Mouse (Mus musculus): ENCODE results near the gene Rrp7a. TPM values are rescaled to one million over a fixed set of nuclear protein-coding genes. Genes with fewer than 3 reads are reported as not detected.

Rrp7a gene
- polyA plus RNA-seq, 1 experiment from 2014 or later: 62.3 TPM

DNA sequence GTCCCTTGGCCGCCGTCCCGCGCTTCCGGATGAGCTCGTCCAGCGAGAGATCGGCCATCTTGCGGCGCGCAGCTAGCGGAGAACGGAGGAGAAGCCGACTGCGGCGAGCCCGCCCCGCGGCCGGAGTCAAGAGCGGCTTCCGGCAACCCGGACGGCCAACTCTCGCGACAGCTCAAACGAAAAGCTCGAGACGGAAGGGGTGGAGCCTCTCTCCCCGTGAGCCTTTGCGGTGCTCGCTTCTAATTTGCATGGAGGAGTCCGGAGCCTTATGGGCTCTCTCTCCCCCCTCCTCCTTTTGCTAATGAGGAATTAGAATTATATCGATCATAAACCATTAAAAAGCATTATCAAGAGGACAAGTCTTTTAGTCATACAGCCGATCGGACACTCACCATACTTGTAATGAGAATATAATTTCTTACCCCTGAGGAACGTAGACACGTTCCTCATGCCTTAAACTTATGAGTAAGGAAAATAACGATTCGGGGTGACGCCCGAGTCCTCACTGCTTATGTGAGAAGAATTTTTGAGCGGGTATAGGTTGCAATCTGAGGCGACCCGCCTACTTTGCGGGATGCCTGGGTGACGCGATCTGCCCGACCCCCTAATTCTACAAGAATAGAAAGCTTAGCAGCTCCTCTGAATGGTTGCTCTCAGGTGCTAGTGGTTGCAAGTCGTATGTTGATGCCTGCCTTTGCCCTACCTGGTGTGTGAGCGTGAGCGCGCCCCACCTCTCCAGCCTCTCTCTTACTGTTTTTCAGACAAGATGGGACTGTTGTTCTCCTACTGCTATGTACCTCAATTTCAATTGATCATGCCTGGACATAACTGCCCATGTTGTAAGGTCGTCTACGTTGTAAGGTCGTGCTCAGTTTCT lies 26.8 kb upstream of the Rrp7a start, which contains the start of gene Poldip3:
Gene Poldip3, minus strand, starts transcription at position 189 of the 877 bp plus-strand sequence.
- Histone ChIP-seq H3K27ac (replicated peaks; ENCODE audit: low read depth, low read length) (peak within 1 kb of the TSS; percentile 99), H3K9ac (replicated peaks; ENCODE audit: low read length) (peak within 1 kb of the TSS; percentile 87), H3K27me3 (ENCODE audit: control insufficient read depth, insufficient read depth, low read length) (no peaks in the 10 kb centered on the region), H3K4me2 (ENCODE audit: low read length) (peak within 1 kb of the TSS; percentile 88), H3K9me3 (ENCODE audit: control insufficient read depth, low read length) (no peaks in the 10 kb centered on the region), H3K4me1 (ENCODE audit: control insufficient read depth, insufficient read depth, low read length) (peaks cover 9% of the 10 kb centered on the region), H3K36me3 (ENCODE audit: control insufficient read depth, insufficient read depth, low read length) (peaks cover 14% of the 10 kb centered on the region), H3K4me3 (replicated peaks; ENCODE audit: low read depth, low read length) (peak within 1 kb of the TSS; percentile 97)
- ATAC-seq (ENCODE audit: low FRiP score, low TSS enrichment) (peak; percentile 92), DNase-seq (peak; percentile 99)
- WGBS: under 1% methylated on average over 56 of the region's 56 CpGs

GRCm38 (mm10) chr15:83148801-83149195 lies 26.2 kb upstream of the Rrp7a start:
- DNase-seq (no peak), ATAC-seq (ENCODE audit: low FRiP score, low TSS enrichment) (peak; percentile 81)
- Histone ChIP-seq H3K27ac (replicated peaks; ENCODE audit: low read depth, low read length) (peak overlapping the region; percentile 99), H3K4me1 (ENCODE audit: control insufficient read depth, insufficient read depth, low read length) (peaks cover 9% of the 10 kb centered on the region), H3K4me3 (replicated peaks; ENCODE audit: low read depth, low read length) (peak overlapping the region; percentile 97), H3K27me3 (ENCODE audit: control insufficient read depth, insufficient read depth, low read length) (no peaks in the 10 kb centered on the region), H3K4me2 (ENCODE audit: low read length) (peak overlapping the region; percentile 88), H3K9ac (replicated peaks; ENCODE audit: low read length) (peak overlapping the region; percentile 87), H3K36me3 (ENCODE audit: control insufficient read depth, insufficient read depth, low read length) (peaks cover 11% of the 10 kb centered on the region), H3K9me3 (ENCODE audit: control insufficient read depth, low read length) (no peaks in the 10 kb centered on the region)
- under 1% methylated on average over 39 of the region's 41 CpGs for WGBS

DNA sequence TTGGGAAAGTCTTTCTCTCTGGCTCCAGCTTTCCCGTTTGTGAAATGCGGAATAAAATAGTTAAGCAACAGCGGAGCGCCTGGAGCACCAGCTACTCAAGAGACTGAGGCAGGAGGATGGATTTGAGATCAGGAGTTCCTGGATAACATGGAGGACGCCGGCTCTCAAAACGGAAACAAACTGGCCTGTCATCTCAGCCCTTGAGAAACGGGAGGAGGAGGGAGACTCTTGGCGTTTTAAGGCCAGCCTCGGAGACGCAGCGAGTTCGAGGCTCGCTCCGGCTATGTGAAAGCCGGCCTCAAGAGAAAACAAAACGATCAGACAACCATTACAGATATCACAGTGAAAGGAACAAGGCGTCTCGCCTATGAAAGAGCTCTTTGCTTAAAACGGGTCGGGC lies 25.8 kb upstream of the Rrp7a start:
- peak overlapping the region; percentile 99 for H3K27ac ChIP-seq (replicated peaks; ENCODE audit: low read depth, low read length)
- WGBS: 3% methylated on average over 21 of the region's 21 CpGs
- DNase-seq (no peak), ATAC-seq (ENCODE audit: low FRiP score, low TSS enrichment) (no peak)
- H3K4me1 ChIP-seq (ENCODE audit: control insufficient read depth, insufficient read depth, low read length): peaks cover 9% of the 10 kb centered on the region
- peaks cover 9% of the 10 kb centered on the region for H3K36me3 ChIP-seq (ENCODE audit: control insufficient read depth, insufficient read depth, low read length)
- peak overlapping the region; percentile 87 for H3K9ac ChIP-seq (replicated peaks; ENCODE audit: low read length)
- peak overlapping the region; percentile 97 for H3K4me3 ChIP-seq (replicated peaks; ENCODE audit: low read depth, low read length)
- H3K27me3 ChIP-seq (ENCODE audit: control insufficient read depth, insufficient read depth, low read length): no peaks in the 10 kb centered on the region
- no peaks in the 10 kb centered on the region for H3K9me3 ChIP-seq (ENCODE audit: control insufficient read depth, low read length)
- peak overlapping the region; percentile 88 for H3K4me2 ChIP-seq (ENCODE audit: low read length)

- 93% methylated on average over 6 of the region's 6 CpGs for WGBS
- H3K9ac ChIP-seq (replicated peaks; ENCODE audit: low read length): no peak overlapping the region
- peaks cover 7% of the 10 kb centered on the region for H3K36me3 ChIP-seq (ENCODE audit: control insufficient read depth, insufficient read depth, low read length)
- H3K27ac ChIP-seq (replicated peaks; ENCODE audit: low read depth, low read length): no peak overlapping the region
- H3K27me3 ChIP-seq (ENCODE audit: control insufficient read depth, insufficient read depth, low read length): no peaks in the 10 kb centered on the region
- H3K9me3 ChIP-seq (ENCODE audit: control insufficient read depth, low read length): no peaks in the 10 kb centered on the region
- no peak overlapping the region for H3K4me3 ChIP-seq (replicated peaks; ENCODE audit: low read depth, low read length)
- H3K4me1 ChIP-seq (ENCODE audit: control insufficient read depth, insufficient read depth, low read length): peaks cover 17% of the 10 kb centered on the region
- DNase-seq (no peak), ATAC-seq (ENCODE audit: low FRiP score, low TSS enrichment) (no peak)
- H3K4me2 ChIP-seq (ENCODE audit: low read length): no peak overlapping the region
Measured at GRCm38 (mm10) chr15:83145541-83145940, 22.9 kb upstream of the Rrp7a start.

- Histone ChIP-seq H3K27me3 (ENCODE audit: control insufficient read depth, insufficient read depth, low read length) (no peaks in the 10 kb centered on the region), H3K4me2 (ENCODE audit: low read length) (no peak overlapping the region), H3K36me3 (ENCODE audit: control insufficient read depth, insufficient read depth, low read length) (peaks cover 16% of the 10 kb centered on the region), H3K27ac (replicated peaks; ENCODE audit: low read depth, low read length) (0 out of 2 replicates have a peak overlapping the region, but pooled peaks have one; percentile 41), H3K4me3 (replicated peaks; ENCODE audit: low read depth, low read length) (no peak overlapping the region), H3K4me1 (ENCODE audit: control insufficient read depth, insufficient read depth, low read length) (peaks cover 11% of the 10 kb centered on the region), H3K9ac (replicated peaks; ENCODE audit: low read length) (no peak overlapping the region), H3K9me3 (ENCODE audit: control insufficient read depth, low read length) (no peaks in the 10 kb centered on the region)
- peak; percentile 10 for DNase-seq
- WGBS: 36% methylated on average over 5 of the region's 5 CpGs
- ATAC-seq (ENCODE audit: low FRiP score, low TSS enrichment): no peak
Measured at GRCm38 (mm10) chr15:83142861-83143260, 20.3 kb upstream of the Rrp7a start.

DNA sequence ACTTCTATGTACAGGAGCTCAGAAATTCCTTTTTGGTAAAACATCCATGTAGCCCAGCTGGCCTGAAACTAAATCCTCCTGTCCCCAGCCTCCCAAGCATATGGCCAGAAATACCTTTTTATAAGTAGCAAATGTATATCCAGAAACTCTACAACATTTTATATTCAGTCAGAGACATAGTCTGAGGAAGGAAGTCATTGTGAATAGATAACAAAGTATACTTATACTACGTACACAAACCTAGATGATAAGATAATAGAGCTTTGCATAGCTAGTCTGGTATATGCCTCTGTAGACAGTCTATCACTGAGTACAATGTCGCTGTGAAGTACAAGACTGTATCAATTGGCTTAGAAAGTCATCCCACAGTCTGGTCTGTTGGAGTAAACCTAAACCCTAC lies 13.1 kb upstream of the Rrp7a start:
- Histone ChIP-seq H3K36me3 (ENCODE audit: control insufficient read depth, insufficient read depth, low read length) (peaks cover 79% of the 10 kb centered on the region), H3K4me2 (ENCODE audit: low read length) (no peak overlapping the region)
- 96% methylated on average over 2 of the region's 2 CpGs for WGBS

GRCm38 (mm10) chr15:83134671-83135070 lies 12.1 kb upstream of the Rrp7a start:
- H3K27ac ChIP-seq (replicated peaks; ENCODE audit: low read depth, low read length): no peak overlapping the region
- ATAC-seq (ENCODE audit: low FRiP score, low TSS enrichment) (no peak), DNase-seq (no peak)
- no peaks in the 10 kb centered on the region for H3K9me3 ChIP-seq (ENCODE audit: control insufficient read depth, low read length)
- no peaks in the 10 kb centered on the region for H3K4me1 ChIP-seq (ENCODE audit: control insufficient read depth, insufficient read depth, low read length)
- H3K4me3 ChIP-seq (replicated peaks; ENCODE audit: low read depth, low read length): no peak overlapping the region
- no peaks in the 10 kb centered on the region for H3K27me3 ChIP-seq (ENCODE audit: control insufficient read depth, insufficient read depth, low read length)
- H3K9ac ChIP-seq (replicated peaks; ENCODE audit: low read length): no peak overlapping the region
- H3K36me3 ChIP-seq (ENCODE audit: control insufficient read depth, insufficient read depth, low read length): peaks cover 88% of the 10 kb centered on the region
- no peak overlapping the region for H3K4me2 ChIP-seq (ENCODE audit: low read length)
- WGBS: 92% methylated on average over 6 of the region's 6 CpGs

More for the DNA sequence above, 13.1 kb upstream of the Rrp7a start:
- no peak for DNase-seq
- no peaks in the 10 kb centered on the region for H3K9me3 ChIP-seq (ENCODE audit: control insufficient read depth, low read length)
- ATAC-seq (ENCODE audit: low FRiP score, low TSS enrichment): no peak
- no peak overlapping the region for H3K4me3 ChIP-seq (replicated peaks; ENCODE audit: low read depth, low read length)
- H3K27me3 ChIP-seq (ENCODE audit: control insufficient read depth, insufficient read depth, low read length): no peaks in the 10 kb centered on the region
- H3K27ac ChIP-seq (replicated peaks; ENCODE audit: low read depth, low read length): no peak overlapping the region
- no peaks in the 10 kb centered on the region for H3K4me1 ChIP-seq (ENCODE audit: control insufficient read depth, insufficient read depth, low read length)
- no peak overlapping the region for H3K9ac ChIP-seq (replicated peaks; ENCODE audit: low read length)

- no peak for DNase-seq
- WGBS: 93% methylated on average over 7 of the region's 7 CpGs
Measured at GRCm38 (mm10) chr15:83129530-83130231, 7.1 kb upstream of the Rrp7a start.

More at GRCm38 (mm10) chr15:83129530-83130231, 7.1 kb upstream of the Rrp7a start:
- no peak overlapping the region for H3K4me3 ChIP-seq (replicated peaks; ENCODE audit: low read depth, low read length)
- H3K27ac ChIP-seq (replicated peaks; ENCODE audit: low read depth, low read length): no peak overlapping the region
- no peaks in the 10 kb centered on the region for H3K27me3 ChIP-seq (ENCODE audit: control insufficient read depth, insufficient read depth, low read length)
- ATAC-seq (ENCODE audit: low FRiP score, low TSS enrichment): no peak
- no peak overlapping the region for H3K9ac ChIP-seq (replicated peaks; ENCODE audit: low read length)
- no peaks in the 10 kb centered on the region for H3K4me1 ChIP-seq (ENCODE audit: control insufficient read depth, insufficient read depth, low read length)
- H3K36me3 ChIP-seq (ENCODE audit: control insufficient read depth, insufficient read depth, low read length): peaks cover 93% of the 10 kb centered on the region
- no peak overlapping the region for H3K4me2 ChIP-seq (ENCODE audit: low read length)
- no peaks in the 10 kb centered on the region for H3K9me3 ChIP-seq (ENCODE audit: control insufficient read depth, low read length)
